Mouse (Mus musculus) heart, embryonic 10.5 days (tissue): ENCODE results near the gene Gm20481. TPM values are rescaled to one million over a fixed set of nuclear protein-coding genes. Genes with fewer than 3 reads are reported as not detected.
"Not testable (repeated sequence)": the region's sequence is repeated elsewhere in the genome, so short reads cannot be mapped to it uniquely, and the experiment has no call there.

Experiments
- DNase-seq: peaks from one replicate; pipeline ENCODE4 v3.0.0-alpha.2; 2017; ENCODE audit warnings: low spot score
- H3K27ac ChIP-seq: fragments of 300-500 bp; sonication (generic); 2 replicates; pipeline ENCODE4 v1.5.1; 2016; ENCODE audit warnings: mild to moderate bottlenecking
- H3K27me3 ChIP-seq: fragments of 300-500 bp; sonication (generic); 2 replicates; pipeline ENCODE4 v1.6.1; 2016; ENCODE audit warnings: mild to moderate bottlenecking; ENCODE audit not compliant: poor library complexity, insufficient read depth, severe bottlenecking
- H3K36me3 ChIP-seq: fragments of 300-500 bp; sonication (generic); 2 replicates; pipeline ENCODE4 v1.6.1; 2016; ENCODE audit warnings: mild to moderate bottlenecking, moderate library complexity
- H3K4me1 ChIP-seq: fragments of 300-500 bp; sonication (generic); 2 replicates; pipeline ENCODE4 v1.6.1; 2016; ENCODE audit warnings: mild to moderate bottlenecking
- H3K4me3 ChIP-seq: fragments of 300-500 bp; sonication (generic); 2 replicates; pipeline ENCODE4 v1.5.1; 2016; ENCODE audit warnings: mild to moderate bottlenecking, moderate library complexity
- H3K9me3 ChIP-seq: fragments of 300-500 bp; sonication (generic); 2 replicates; pipeline ENCODE4 v1.6.1; 2016; ENCODE audit warnings: mild to moderate bottlenecking, moderate library complexity
- WGBS: fragments of 180-500 bp; shearing (Covaris S2); methylation state at CpG from one replicate; pipeline ENCODE4 v1.1.7; 2016; 5-methylcytosine and 5-hydroxymethylcytosine counted together
- polyA plus RNA-seq: library from polyadenylated mRNA; unstranded; fragments of >200 nt; fragmentation: Nextera tagmentation; extraction: Ambion mirVana; gene quantifications from 2 replicates; pipeline ENCODE4 v1.2.1, GENCODE M21; 2016

Gene Gm20481
- polyA plus RNA-seq, 1 experiment from 2014 or later: not detected

GRCm38 (mm10) chr17:34995192-34995591, 25.5 kb downstream of the Gm20481 start:
- 93% methylated on average over 4 of the region's 4 CpGs for WGBS
- Histone ChIP-seq H3K36me3 (peaks cover 36% of the 10 kb centered on the region), H3K4me1 (peaks cover 20% of the 10 kb centered on the region)
- not testable (repeated sequence) for H3K27ac ChIP-seq, H3K27me3 ChIP-seq, H3K9me3 ChIP-seq, H3K4me3 ChIP-seq, DNase-seq

GRCm38 (mm10) chr17:34995927-34996326, 26.2 kb downstream of the Gm20481 start:
- H3K27me3 ChIP-seq, H3K4me3 ChIP-seq, H3K9me3 ChIP-seq, H3K27ac ChIP-seq, DNase-seq: not testable (repeated sequence)
- peaks cover 30% of the 10 kb centered on the region for H3K36me3 ChIP-seq
- WGBS: 97% methylated on average over 4 of the region's 4 CpGs
- peaks cover 23% of the 10 kb centered on the region for H3K4me1 ChIP-seq

GRCm38 (mm10) chr17:34996411-34997141, 26.9 kb downstream of the Gm20481 start:
- no peak overlapping the region for H3K27ac ChIP-seq
- H3K4me1 ChIP-seq: peaks cover 26% of the 10 kb centered on the region
- H3K36me3 ChIP-seq: peaks cover 23% of the 10 kb centered on the region
- H3K27me3 ChIP-seq: no peaks in the 10 kb centered on the region
- no peaks in the 10 kb centered on the region for H3K9me3 ChIP-seq
- DNase-seq: no peak
- H3K4me3 ChIP-seq: no peak overlapping the region
- 87% methylated on average over 13 of the region's 14 CpGs for WGBS

- Histone ChIP-seq H3K36me3 (peaks cover 23% of the 10 kb centered on the region), H3K4me3 (no peak overlapping the region), H3K27me3 (no peaks in the 10 kb centered on the region), H3K9me3 (no peaks in the 10 kb centered on the region), H3K27ac (no peak overlapping the region), H3K4me1 (peaks cover 30% of the 10 kb centered on the region)
- no peak for DNase-seq
- 84% methylated on average over 5 of the region's 5 CpGs for WGBS
These were observed 27.4 kb downstream of the Gm20481 start for GRCm38 (mm10) chr17:34997142-34997483.

GRCm38 (mm10) chr17:34998526-34999430, 29.1 kb downstream of the Gm20481 start:
- H3K4me3 ChIP-seq: peak overlapping the region; percentile 75
- no peaks in the 10 kb centered on the region for H3K27me3 ChIP-seq
- peak overlapping the region; percentile 88 for H3K27ac ChIP-seq
- DNase-seq: no peak
- H3K9me3 ChIP-seq: no peaks in the 10 kb centered on the region
- peaks cover 44% of the 10 kb centered on the region for H3K4me1 ChIP-seq
- H3K36me3 ChIP-seq: peaks cover 21% of the 10 kb centered on the region
- 90% methylated on average over 15 of the region's 15 CpGs for WGBS

GRCm38 (mm10) chr17:34999871-35000716, 30.4 kb downstream of the Gm20481 start:
- H3K4me3 ChIP-seq: peak overlapping the region; percentile 75
- not testable (repeated sequence) for H3K9me3 ChIP-seq, DNase-seq, H3K27me3 ChIP-seq
- peak overlapping the region; percentile 98 for H3K27ac ChIP-seq
- peaks cover 50% of the 10 kb centered on the region for H3K4me1 ChIP-seq
- peaks cover 33% of the 10 kb centered on the region for H3K36me3 ChIP-seq
- 24% methylated on average over 29 of the region's 32 CpGs for WGBS

GRCm38 (mm10) chr17:35000717-35001451, 31.2 kb downstream of the Gm20481 start, which contains the start of gene Vars:
Vars (plus strand) TSS chr17:35000987.
- H3K4me1 ChIP-seq: peaks cover 50% of the 10 kb centered on the region
- peak; percentile 96 for DNase-seq
- under 1% methylated on average over 83 of the region's 83 CpGs for WGBS
- no peaks in the 10 kb centered on the region for H3K27me3 ChIP-seq
- peaks cover 38% of the 10 kb centered on the region for H3K36me3 ChIP-seq
- no peaks in the 10 kb centered on the region for H3K9me3 ChIP-seq
- H3K4me3 ChIP-seq: peak within 1 kb of the TSS; percentile 75
- peak within 1 kb of the TSS; percentile 98 for H3K27ac ChIP-seq

GRCm38 (mm10) chr17:35001452-35002152, 31.9 kb downstream of the Gm20481 start:
- under 1% methylated on average over 35 of the region's 35 CpGs for WGBS
- Histone ChIP-seq H3K27ac (peak overlapping the region; percentile 98), H3K36me3 (peaks cover 41% of the 10 kb centered on the region), H3K4me3 (peak overlapping the region; percentile 75), H3K27me3 (no peaks in the 10 kb centered on the region), H3K9me3 (no peaks in the 10 kb centered on the region), H3K4me1 (peaks cover 50% of the 10 kb centered on the region)
- DNase-seq: no peak

- Histone ChIP-seq H3K27ac (peak overlapping the region; percentile 98), H3K4me1 (peaks cover 50% of the 10 kb centered on the region), H3K36me3 (peaks cover 49% of the 10 kb centered on the region), H3K9me3 (no peaks in the 10 kb centered on the region), H3K4me3 (peak overlapping the region; percentile 75), H3K27me3 (no peaks in the 10 kb centered on the region)
- 14% methylated on average over 12 of the region's 12 CpGs for WGBS
- no peak for DNase-seq
These were observed 32.6 kb downstream of the Gm20481 start for GRCm38 (mm10) chr17:35002153-35002865.

GRCm38 (mm10) chr17:35003022-35003838, 33.5 kb downstream of the Gm20481 start:
- H3K27ac ChIP-seq: peak overlapping the region; percentile 98; the same call in 1 of the 2 replicates
- DNase-seq: no peak
- peak overlapping the region; percentile 75 for H3K4me3 ChIP-seq
- WGBS: 62% methylated on average over 9 of the region's 9 CpGs
- peaks cover 51% of the 10 kb centered on the region for H3K36me3 ChIP-seq
- no peaks in the 10 kb centered on the region for H3K9me3 ChIP-seq
- peaks cover 49% of the 10 kb centered on the region for H3K4me1 ChIP-seq
- no peaks in the 10 kb centered on the region for H3K27me3 ChIP-seq
